Mouse (Mus musculus): ENCODE measurements around the gene Tcp11l2. TPM values are rescaled to one million over a fixed set of nuclear protein-coding genes. Genes with fewer than 3 reads are reported as not detected.
A peak's percentile ranks its signal among the peaks of the same experiment; 100 is the strongest.

The Tcp11l2 gene
- total RNA-seq, 2 experiments from 2014 or later = 20.5 to 24.0 TPM

- intact Hi-C loops (cut with DNase I) = no loop called here
- DNase-seq (ENCODE audit: low spot score in 2 of 2) = no peak
Measured at GRCm38 (mm10) chr10:84551846-84552245, 24.6 kb upstream of the Tcp11l2 start.

GRCm38 (mm10) chr10:84552477-84552876 lies 23.9 kb upstream of the Tcp11l2 start:
- intact Hi-C loops (cut with DNase I) = no loop called here
- no peak for DNase-seq (ENCODE audit: low spot score in 2 of 2)

GRCm38 (mm10) chr10:84554291-84555009 lies 22.0 kb upstream of the Tcp11l2 start:
- no peak for DNase-seq (ENCODE audit: low spot score in 2 of 2)
- intact Hi-C loops (cut with DNase I) = no loop called here

- intact Hi-C loops (cut with DNase I) = no loop called here
- no peak for DNase-seq (ENCODE audit: low spot score in 2 of 2)
Measured at GRCm38 (mm10) chr10:84556120-84556519, 20.3 kb upstream of the Tcp11l2 start.

GRCm38 (mm10) chr10:84558511-84558910 lies 17.9 kb upstream of the Tcp11l2 start:
- intact Hi-C loops (cut with DNase I) = no loop called here
- DNase-seq (ENCODE audit: low spot score in 2 of 2) = no peak

GRCm38 (mm10) chr10:84559986-84560385 lies 16.4 kb upstream of the Tcp11l2 start:
- no peak for DNase-seq (ENCODE audit: low spot score in 2 of 2)
- intact Hi-C loops (cut with DNase I) = no loop called here

GRCm38 (mm10) chr10:84562121-84562520 lies 14.3 kb upstream of the Tcp11l2 start:
- intact Hi-C loops (cut with DNase I) = no loop called here
- DNase-seq (ENCODE audit: low spot score in 2 of 2) = no peak

- intact Hi-C loops (cut with DNase I) = no loop called here
- DNase-seq (ENCODE audit: low spot score in 2 of 2) = no peak
Measured at GRCm38 (mm10) chr10:84562567-84563554, 13.6 kb upstream of the Tcp11l2 start.

- intact Hi-C loops (cut with DNase I) = no loop called here
- DNase-seq (ENCODE audit: low spot score in 2 of 2) = no peak
Measured at GRCm38 (mm10) chr10:84564427-84564826, 12.0 kb upstream of the Tcp11l2 start.

GRCm38 (mm10) chr10:84571052-84571639 lies 5.3 kb upstream of the Tcp11l2 start:
- DNase-seq (ENCODE audit: low spot score in 2 of 2) = no peak
- intact Hi-C loops (cut with DNase I) = no loop called here

- DNase-seq (ENCODE audit: low spot score in 2 of 2) = no peak
- intact Hi-C loops (cut with DNase I) = no loop called here
Measured at GRCm38 (mm10) chr10:84573671-84574420, 2.6 kb upstream of the Tcp11l2 start.

- intact Hi-C loops (cut with DNase I) = loop anchor here (5.0 kb wide), 2 partner anchors 44 to 46 kb away; partner anchors contain the start of genes Ckap4 and Polr3b
- DNase-seq (ENCODE audit: low spot score in 2 of 2) = no peak
Measured at GRCm38 (mm10) chr10:84576029-84576394, 414 bp upstream of the Tcp11l2 start.

GRCm38 (mm10) chr10:84577071-84577727 lies 773 bp downstream of the Tcp11l2 start:
- intact Hi-C loops (cut with DNase I) = loop anchor here (5.0 kb wide), 2 partner anchors 45 kb away; partner anchors contain the start of genes Ckap4 and Polr3b

GRCm38 (mm10) chr10:84578738-84579137 lies 2.3 kb downstream of the Tcp11l2 start:
- intact Hi-C loops (cut with DNase I) = loop anchor here (5.0 kb wide), 2 partner anchors 44 to 46 kb away; partner anchors contain the start of genes Ckap4 and Polr3b
- DNase-seq (ENCODE audit: low spot score in 2 of 2) = no peak

More at GRCm38 (mm10) chr10:84577071-84577727, 773 bp downstream of the Tcp11l2 start:
- DNase-seq (ENCODE audit: low spot score in 2 of 2) = peak; percentile 62 to 77

- intact Hi-C loops (cut with DNase I) = loop anchor here (5.0 kb wide), 2 partner anchors 43 to 47 kb away; partner anchors contain the start of genes Ckap4 and Polr3b
- DNase-seq (ENCODE audit: low spot score in 2 of 2) = no peak
Measured at GRCm38 (mm10) chr10:84579527-84579926, 3.1 kb downstream of the Tcp11l2 start.

- intact Hi-C loops (cut with DNase I) = no loop called here
- no peak for DNase-seq (ENCODE audit: low spot score in 2 of 2)
Measured at GRCm38 (mm10) chr10:84581191-84581590, 4.8 kb downstream of the Tcp11l2 start.

- intact Hi-C loops (cut with DNase I) = no loop called here
- peak; percentile 30 to 71 for DNase-seq (ENCODE audit: low spot score in 2 of 2)
Measured at GRCm38 (mm10) chr10:84582236-84582635, 5.8 kb downstream of the Tcp11l2 start.

- intact Hi-C loops (cut with DNase I) = no loop called here
Measured at GRCm38 (mm10) chr10:84584451-84585293, 8.2 kb downstream of the Tcp11l2 start.

More at GRCm38 (mm10) chr10:84584451-84585293, 8.2 kb downstream of the Tcp11l2 start:
- DNase-seq (ENCODE audit: low spot score in 2 of 2) = no peak
